Mouse (Mus musculus) kidney, postnatal 0 days (tissue): ENCODE results near the gene Nr2e3. TPM values are rescaled to one million over a fixed set of nuclear protein-coding genes. Genes with fewer than 3 reads are reported as not detected.
A peak's percentile ranks its signal among the peaks of the same experiment; 100 is the strongest.

Experiments used
- ATAC-seq: fragments of 200-750 bp; cut with Nextera tagmentation; replicated peaks from 2 replicates; pipeline ENCODE4 v1.8.0; 2017; ENCODE audit warnings: low read depth, moderate number of reproducible peaks, moderate TSS enrichment, moderate library complexity; ENCODE audit not compliant: low FRiP score
- DNase-seq: peaks from one replicate; pipeline ENCODE4 v3.0.0-alpha.2; 2016; ENCODE audit warnings: low spot score
- H3K27ac ChIP-seq: fragments of 300-500 bp; sonication (generic); 2 replicates; pipeline ENCODE4 v1.5.1; 2014; ENCODE audit warnings: mild to moderate bottlenecking
- H3K27me3 ChIP-seq: fragments of 300-500 bp; sonication (generic); 2 replicates; pipeline ENCODE4 v1.6.1; 2014; ENCODE audit warnings: low read length, mixed read lengths; ENCODE audit not compliant: insufficient read depth
- H3K36me3 ChIP-seq: fragments of 300-500 bp; sonication (generic); 2 replicates; pipeline ENCODE4 v1.6.1; 2014; ENCODE audit warnings: low read length, mixed read lengths; ENCODE audit not compliant: insufficient read depth
- H3K4me1 ChIP-seq: fragments of 300-500 bp; sonication (generic); replicated peaks from 2 replicates; pipeline ENCODE4 v1.6.1; 2014; ENCODE audit warnings: antibody characterized with exemption, low read length, mixed read lengths; ENCODE audit not compliant: insufficient read depth
- H3K4me2 ChIP-seq: fragments of 300-500 bp; sonication (generic); 2 replicates; pipeline ENCODE4 v1.6.1; 2014; ENCODE audit warnings: mild to moderate bottlenecking, low read length, moderate library complexity, mixed read lengths
- H3K4me3 ChIP-seq: fragments of 300-500 bp; sonication (generic); replicated peaks from 2 replicates; pipeline ENCODE4 v1.5.1; 2014; ENCODE audit warnings: low read depth, low read length
- H3K9ac ChIP-seq: fragments of 300-500 bp; sonication (generic); 2 replicates; pipeline ENCODE4 v1.6.1; 2014; ENCODE audit warnings: low read depth, low read length
- H3K9me3 ChIP-seq: fragments of 300-500 bp; sonication (generic); replicated peaks from 2 replicates; pipeline ENCODE4 v1.6.1; 2016; ENCODE audit warnings: low read length, inconsistent platforms, mixed read lengths
- CTCF ChIP-seq: IDR thresholded peaks from 2 replicates; pipeline ENCODE4 v1.5.1; 2016; ENCODE audit warnings: antibody characterized with exemption, low read depth, mild to moderate bottlenecking, moderate library complexity
- WGBS: fragments of 180-500 bp; shearing (Covaris S2); extraction: QIAGEN DNeasy Blood & Tissue Kit; methylation state at CpG from one replicate; pipeline ENCODE4 v1.1.7; 2014; 5-methylcytosine and 5-hydroxymethylcytosine counted together
- polyA plus RNA-seq: library from polyadenylated mRNA; unstranded; fragments of >200 nt; fragmentation: Nextera tagmentation; extraction: Ambion mirVana; gene quantifications from 2 replicates; pipeline ENCODE4 v1.2.1, GENCODE M21; 2015

Gene Nr2e3
- polyA plus RNA-seq, 1 experiment from 2014 or later: not detected

- Histone ChIP-seq H3K4me3 (no peak overlapping the region), H3K27ac (no peak overlapping the region), H3K4me1 (no peaks in the 10 kb centered on the region), H3K36me3 (no peaks in the 10 kb centered on the region), H3K4me2 (no peak overlapping the region), H3K27me3 (no peaks in the 10 kb centered on the region), H3K9me3 (no peaks in the 10 kb centered on the region), H3K9ac (no peak overlapping the region)
- no peak for DNase-seq
- WGBS: 76% methylated on average over 6 of the region's 8 CpGs
- TF ChIP-seq CTCF: no peak
- ATAC-seq: no peak
Observed at GRCm38 (mm10) chr9:59952515-59953070, 7.9 kb downstream of the Nr2e3 start.

DNA sequence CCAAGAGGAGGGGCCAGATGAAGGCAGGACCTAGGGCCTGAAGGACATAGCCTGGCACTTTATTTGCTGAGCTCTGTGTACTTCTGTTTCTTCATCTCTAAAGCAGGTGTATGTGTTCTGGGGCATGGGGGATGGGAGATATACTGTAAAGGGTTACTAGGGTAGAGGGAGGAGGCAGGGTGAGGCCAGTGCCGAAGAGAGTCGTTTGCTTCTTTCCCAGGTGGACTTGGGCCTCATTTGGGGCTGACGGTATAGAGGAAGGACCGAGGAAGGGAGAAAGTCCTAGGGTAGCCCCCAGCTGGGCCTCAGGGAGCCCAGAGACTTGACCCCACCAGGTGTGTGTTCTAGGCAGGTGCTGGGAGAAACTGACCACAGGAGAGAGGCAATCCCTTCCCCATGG lies 8.5 kb downstream of the Nr2e3 start:
- no peaks in the 10 kb centered on the region for H3K4me1 ChIP-seq
- WGBS: 61% methylated on average over 4 of the region's 4 CpGs
- H3K36me3 ChIP-seq: no peaks in the 10 kb centered on the region
- H3K4me2 ChIP-seq: no peak overlapping the region
- no peak overlapping the region for H3K4me3 ChIP-seq
- H3K27ac ChIP-seq: no peak overlapping the region
- ATAC-seq (peak; percentile 30; the same call in 1 of the 2 replicates), DNase-seq (no peak)
- H3K27me3 ChIP-seq: no peaks in the 10 kb centered on the region
- TF ChIP-seq CTCF: no peak
- H3K9me3 ChIP-seq: no peaks in the 10 kb centered on the region
- H3K9ac ChIP-seq: no peak overlapping the region

GRCm38 (mm10) chr9:59951001-59951750 lies 9.3 kb downstream of the Nr2e3 start:
- Histone ChIP-seq H3K4me3 (no peak overlapping the region), H3K4me2 (no peak overlapping the region), H3K27me3 (no peaks in the 10 kb centered on the region), H3K9ac (no peak overlapping the region), H3K4me1 (no peaks in the 10 kb centered on the region), H3K9me3 (no peaks in the 10 kb centered on the region), H3K36me3 (no peaks in the 10 kb centered on the region), H3K27ac (no peak overlapping the region)
- no peak for TF ChIP-seq CTCF
- DNase-seq: no peak
- ATAC-seq: no peak
- WGBS: 90% methylated on average over 9 of the region's 9 CpGs

GRCm38 (mm10) chr9:59949981-59950380 lies 10.5 kb downstream of the Nr2e3 start:
- Histone ChIP-seq H3K9me3 (no peaks in the 10 kb centered on the region), H3K36me3 (no peaks in the 10 kb centered on the region), H3K9ac (no peak overlapping the region), H3K27ac (no peak overlapping the region), H3K4me2 (no peak overlapping the region), H3K4me3 (no peak overlapping the region), H3K4me1 (no peaks in the 10 kb centered on the region), H3K27me3 (no peaks in the 10 kb centered on the region)
- no peak for TF ChIP-seq CTCF
- ATAC-seq (no peak), DNase-seq (no peak)
- WGBS: 86% methylated on average over 5 of the region's 5 CpGs

GRCm38 (mm10) chr9:59949511-59949910 lies 10.9 kb downstream of the Nr2e3 start:
- no peaks in the 10 kb centered on the region for H3K27me3 ChIP-seq
- no peak for ATAC-seq
- no peaks in the 10 kb centered on the region for H3K9me3 ChIP-seq
- 76% methylated on average over 6 of the region's 6 CpGs for WGBS
- TF ChIP-seq CTCF: no peak
- H3K4me3 ChIP-seq: no peak overlapping the region
- H3K4me1 ChIP-seq: no peaks in the 10 kb centered on the region
- H3K36me3 ChIP-seq: no peaks in the 10 kb centered on the region
- H3K4me2 ChIP-seq: no peak overlapping the region
- DNase-seq: no peak
- H3K9ac ChIP-seq: no peak overlapping the region
- H3K27ac ChIP-seq: no peak overlapping the region

DNA sequence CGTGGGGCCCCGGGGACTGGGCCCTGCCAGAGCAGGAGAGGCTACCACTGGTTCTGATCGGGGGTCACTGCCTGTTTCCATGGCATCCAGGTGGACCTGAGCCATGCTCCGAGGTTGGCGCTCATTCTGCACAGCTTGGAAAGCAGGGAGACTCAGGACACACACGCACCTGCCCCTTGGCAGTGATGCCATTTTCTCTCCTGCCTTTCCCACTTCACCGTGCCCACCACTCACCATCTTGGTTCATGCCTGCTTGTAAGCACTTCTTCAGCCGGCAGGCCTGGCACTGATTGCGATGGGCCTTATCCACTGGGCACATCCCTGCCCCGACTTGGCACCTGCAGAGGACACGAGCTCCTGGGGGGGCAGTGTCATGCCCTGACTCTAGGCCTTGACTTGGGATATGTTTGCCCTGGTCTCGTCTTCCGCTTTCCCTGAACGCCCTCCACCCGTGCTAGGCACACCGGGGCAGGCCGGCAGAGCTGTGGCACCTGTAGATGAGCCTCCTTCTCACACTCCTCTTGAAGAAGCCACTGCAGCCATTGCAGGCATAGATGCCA lies 11.7 kb downstream of the Nr2e3 start:
- H3K4me3 ChIP-seq: no peak overlapping the region
- TF ChIP-seq CTCF: no peak
- no peaks in the 10 kb centered on the region for H3K36me3 ChIP-seq
- no peak overlapping the region for H3K4me2 ChIP-seq
- no peaks in the 10 kb centered on the region for H3K27me3 ChIP-seq
- H3K9ac ChIP-seq: no peak overlapping the region
- WGBS: 86% methylated on average over 17 of the region's 17 CpGs
- no peaks in the 10 kb centered on the region for H3K4me1 ChIP-seq
- no peaks in the 10 kb centered on the region for H3K9me3 ChIP-seq
- ATAC-seq (no peak), DNase-seq (no peak)
- no peak overlapping the region for H3K27ac ChIP-seq
